Mouse (Mus musculus) retina, embryonic 14.5 days (tissue): ENCODE results near the gene Phactr3.

Source experiments
- DNase-seq: peaks from one replicate; pipeline ENCODE4 v3.0.0-alpha.2; 2015; ENCODE audit warnings: low spot score

Phactr3 gene

DNA sequence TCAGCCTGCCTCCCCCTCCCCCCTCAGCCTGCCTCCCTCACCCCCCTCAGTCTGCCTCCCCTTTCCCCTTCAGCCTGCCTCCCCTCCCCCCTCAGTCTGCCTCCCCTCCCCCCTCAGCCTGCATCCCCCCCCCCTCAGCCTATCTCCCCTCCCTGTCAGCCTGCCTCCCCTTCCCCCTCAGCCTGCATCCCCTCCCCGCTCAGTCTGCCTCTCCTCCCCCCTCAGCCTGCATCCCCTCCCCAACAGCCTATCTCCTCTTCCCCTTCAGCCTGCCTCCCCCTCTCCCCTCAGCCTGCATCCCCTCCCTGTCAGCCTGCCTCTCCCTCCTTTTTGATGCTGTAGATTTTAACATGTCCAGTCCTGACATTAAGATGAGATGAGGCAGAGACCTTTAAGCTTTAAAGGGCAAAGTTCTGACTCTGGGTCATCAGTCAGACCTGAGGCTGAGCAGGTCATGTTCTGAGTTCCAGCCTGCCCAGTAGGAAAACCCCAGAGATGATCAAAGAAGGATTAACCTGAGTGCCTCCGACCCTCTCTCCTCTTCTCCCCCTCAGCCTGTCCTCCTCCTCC is 139.3 kb downstream of the Phactr3 start:
- no peak for DNase-seq

DNA sequence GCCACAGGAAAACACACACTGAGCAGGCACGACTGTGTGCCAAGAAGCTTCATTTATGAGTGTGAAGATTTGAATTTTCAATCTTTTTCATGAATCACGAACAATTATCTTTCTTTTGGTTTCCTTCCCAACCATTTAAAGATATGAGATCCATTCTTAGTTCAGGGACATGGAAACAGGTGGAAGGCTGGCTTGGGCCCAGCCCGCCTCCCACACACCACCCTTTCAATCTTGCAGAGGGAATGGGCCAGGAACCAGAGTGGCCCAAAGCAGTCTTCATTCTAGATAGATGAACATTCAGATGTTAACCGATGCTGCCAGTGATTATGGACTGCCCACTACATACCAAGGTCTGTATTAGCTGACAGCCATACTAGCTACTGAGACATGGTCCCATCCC is 144.3 kb downstream of the Phactr3 start:
- DNase-seq = no peak

DNA sequence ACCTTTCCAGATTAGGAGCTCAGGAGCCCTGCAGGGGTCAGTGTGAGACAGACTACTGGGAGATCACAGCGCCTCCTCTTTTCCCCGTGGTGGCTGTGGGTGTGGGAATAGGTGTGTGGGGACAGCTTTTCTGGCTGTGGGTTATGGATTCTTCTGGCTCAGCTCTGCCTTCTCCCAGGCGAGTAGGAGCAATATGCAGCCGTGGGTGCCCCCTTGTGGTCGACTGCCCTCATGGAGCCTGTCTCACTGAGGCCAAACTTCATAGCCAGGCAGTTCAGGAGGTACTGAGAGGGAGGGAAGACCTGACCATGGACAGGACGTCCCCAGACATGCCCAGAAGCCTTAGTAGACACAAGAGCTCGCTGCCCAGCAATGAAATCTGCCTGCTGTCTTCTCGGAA is 145.6 kb downstream of the Phactr3 start:
- peak; percentile 91 for DNase-seq

DNA sequence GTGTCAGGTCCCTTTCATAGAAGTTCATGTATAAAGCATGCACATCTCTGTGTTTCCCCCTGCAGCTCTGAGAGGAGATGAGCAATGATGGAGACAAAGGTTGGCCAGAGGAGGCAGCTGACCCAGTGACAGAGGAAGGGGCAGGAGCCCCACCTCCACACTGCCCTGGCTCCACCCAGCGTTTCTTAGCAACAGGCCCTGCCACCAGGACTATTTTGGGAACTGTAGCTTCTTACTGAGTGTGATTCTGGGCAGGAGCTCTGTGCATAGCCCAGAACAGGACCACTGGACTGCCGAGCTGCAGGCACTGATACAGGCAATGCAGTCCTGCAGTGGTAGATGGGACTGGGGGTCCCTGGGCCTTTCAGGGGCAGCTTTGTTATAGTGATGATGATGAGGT is 146.7 kb downstream of the Phactr3 start:
- peak; percentile 36 for DNase-seq

DNA sequence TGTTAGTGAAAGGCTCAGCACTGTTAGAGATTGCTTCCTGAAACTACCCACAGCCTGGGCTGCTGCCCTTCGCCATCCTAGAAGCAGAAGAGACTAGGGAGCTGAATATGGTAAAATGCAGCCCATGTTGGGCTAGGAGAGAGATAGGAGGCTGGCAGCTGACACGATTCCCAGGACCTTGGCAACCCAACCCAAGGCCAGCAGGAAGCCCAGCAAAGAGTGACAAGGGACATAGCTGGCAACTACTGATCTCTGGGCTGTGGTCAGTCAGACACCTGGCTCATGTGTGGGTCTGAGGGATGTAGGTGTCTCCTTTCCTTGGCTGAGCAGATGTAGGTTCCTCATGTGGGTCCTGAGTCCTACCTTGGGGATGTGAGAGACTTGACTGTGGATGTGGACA is 152.0 kb downstream of the Phactr3 start:
- DNase-seq = no peak

DNA sequence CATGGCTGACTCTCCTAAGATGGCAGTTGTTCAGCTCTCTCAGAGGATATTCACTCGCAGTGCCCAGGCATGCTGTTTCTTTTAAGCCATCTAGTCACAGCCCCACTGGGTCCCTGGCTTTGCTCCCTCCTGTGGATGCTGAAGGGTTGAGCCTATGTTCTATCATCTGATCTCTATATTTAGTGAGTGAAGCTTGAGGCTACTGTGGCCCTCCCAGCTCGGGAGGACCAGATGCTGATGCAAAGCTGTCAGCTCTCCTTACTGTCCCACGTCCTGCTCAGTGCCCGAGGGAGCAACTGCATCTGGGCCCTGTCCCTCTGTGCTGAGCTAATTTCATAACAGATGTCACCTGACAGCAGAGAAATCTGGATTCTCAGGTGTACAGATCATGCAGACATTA is 153.6 kb downstream of the Phactr3 start:
- DNase-seq = peak; percentile 13

DNA sequence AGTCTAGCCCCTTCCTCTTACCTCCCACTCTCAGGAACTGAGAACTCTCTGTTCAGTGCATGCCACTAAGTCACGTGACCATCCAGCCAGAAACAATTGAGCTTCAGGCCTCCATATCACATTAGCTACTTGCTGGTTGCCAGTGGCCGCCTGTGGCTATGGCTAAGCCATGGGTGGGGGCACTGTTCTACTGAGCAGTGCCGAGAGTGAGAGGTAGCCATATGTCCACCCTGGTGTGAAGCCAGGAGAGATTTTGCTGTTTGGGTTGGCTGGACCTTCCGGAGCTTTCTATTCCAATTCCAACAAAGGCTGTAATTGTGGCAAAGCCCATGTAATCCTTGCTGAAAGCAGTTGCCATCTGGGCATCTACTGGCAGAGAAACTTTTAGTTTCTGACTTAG is 155.4 kb downstream of the Phactr3 start:
- no peak for DNase-seq

DNA sequence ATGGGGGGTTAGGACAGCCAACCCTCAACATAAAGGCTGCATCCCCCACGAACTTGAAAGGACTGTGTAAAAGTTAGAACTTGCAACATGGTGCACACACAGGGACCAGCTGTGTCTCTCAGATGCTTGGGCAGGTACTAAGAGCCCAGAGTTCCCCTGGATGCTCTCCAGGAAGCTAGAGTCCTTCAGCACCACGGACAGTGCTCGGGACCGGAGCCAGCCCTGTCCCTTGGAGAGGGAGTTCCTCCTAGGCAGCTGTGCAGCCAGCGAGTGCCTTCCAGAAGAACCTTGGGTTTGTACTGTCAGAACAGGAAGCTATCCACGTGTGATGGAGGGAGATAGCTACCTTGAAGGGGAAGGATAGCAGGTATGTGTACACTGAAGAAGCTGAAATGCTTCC is 158.4 kb downstream of the Phactr3 start:
- peak; percentile 67 for DNase-seq

DNA sequence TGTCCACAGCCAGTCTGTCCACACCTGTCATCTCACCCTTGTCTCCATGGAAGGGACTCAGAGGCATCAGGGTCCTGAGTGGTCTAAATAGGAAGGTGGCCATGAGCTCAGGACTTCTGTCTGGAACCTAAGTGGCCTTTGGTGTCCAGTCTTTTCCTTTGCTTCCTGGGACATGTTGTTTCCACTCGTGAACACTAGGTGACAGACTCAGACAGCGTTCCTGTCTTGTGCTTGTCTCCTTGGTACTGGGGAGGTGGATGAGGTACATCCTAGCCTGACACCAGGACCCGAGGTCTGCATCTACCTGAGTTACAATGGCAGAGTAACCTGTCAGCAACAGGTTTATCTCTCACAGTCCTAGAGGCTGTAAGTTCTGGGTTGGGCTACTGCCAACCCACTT is 162.4 kb downstream of the Phactr3 start:
- no peak for DNase-seq

DNA sequence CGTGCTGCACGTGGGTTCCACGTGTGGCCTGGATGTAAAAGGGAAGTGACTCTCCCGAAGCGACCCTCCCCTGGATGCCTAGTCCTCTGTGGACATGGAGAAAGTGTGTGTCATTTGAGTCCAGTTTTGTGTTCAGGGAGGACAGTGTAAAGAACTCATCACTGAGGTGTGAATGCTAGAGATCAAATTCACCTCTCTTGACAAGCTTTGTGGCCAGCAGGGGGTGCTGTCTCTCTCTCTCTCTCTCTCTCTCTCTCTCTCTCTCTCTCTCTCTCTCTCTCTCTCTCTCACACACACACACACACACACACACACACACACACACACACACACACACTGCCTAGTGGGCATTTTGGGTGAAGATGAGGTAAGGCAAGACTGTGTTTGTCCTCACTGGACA is 168.5 kb downstream of the Phactr3 start:
- peak; percentile 68 for DNase-seq

DNA sequence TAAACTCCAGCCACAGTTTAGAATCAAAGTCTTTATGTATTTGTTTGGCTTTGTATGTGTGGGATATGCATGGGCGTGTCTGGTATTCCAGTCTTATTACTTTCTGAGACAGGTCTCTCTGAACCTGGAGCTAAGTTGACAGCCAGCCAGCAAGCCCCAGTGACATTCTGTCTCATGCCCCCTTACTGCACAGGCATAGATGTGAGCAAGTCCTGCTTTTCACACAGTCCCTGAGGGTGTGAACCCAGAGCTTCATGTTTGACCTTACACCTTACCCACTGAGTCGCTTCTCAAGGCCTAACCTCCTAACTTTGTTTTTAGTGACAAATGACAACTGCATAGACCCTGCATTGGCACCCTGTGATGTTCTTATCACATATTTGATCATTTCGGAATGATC is 169.9 kb downstream of the Phactr3 start:
- no peak for DNase-seq

DNA sequence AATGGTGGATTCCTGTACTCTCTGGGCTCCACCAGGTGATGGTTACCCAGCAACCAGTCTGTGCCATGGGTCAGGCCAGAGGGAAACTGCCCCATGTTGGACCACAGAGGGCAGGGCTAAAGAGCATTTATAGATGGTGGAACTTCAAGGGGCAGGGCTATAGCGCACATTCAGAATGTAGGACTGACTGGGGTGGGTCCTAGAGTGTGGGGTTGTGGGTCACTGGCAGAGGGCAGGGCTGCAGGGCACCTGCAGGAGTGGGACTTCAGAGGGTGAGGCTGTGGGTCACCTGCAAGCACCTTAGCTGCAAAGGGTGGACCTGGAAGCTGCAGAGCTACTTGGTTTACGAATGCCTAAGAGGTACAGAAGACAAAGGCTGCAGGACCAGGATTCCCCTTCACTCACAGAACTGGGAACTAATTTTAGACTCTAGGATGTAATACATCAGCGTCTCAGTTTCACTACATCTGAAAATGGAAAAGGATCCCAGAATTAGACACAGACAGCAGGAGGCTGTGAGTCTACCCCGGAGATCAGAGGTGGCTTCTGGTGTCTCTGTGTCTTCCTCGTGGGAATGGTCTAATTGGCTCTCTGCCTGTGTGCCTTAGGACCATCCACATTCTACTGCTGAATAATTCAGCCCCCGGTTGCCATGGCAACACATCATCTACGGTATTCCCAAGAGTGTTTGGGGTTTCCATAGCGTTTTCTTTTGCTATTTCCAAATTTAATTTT is 184.8 kb downstream of the Phactr3 start:
- DNase-seq = peak; percentile 58

DNA sequence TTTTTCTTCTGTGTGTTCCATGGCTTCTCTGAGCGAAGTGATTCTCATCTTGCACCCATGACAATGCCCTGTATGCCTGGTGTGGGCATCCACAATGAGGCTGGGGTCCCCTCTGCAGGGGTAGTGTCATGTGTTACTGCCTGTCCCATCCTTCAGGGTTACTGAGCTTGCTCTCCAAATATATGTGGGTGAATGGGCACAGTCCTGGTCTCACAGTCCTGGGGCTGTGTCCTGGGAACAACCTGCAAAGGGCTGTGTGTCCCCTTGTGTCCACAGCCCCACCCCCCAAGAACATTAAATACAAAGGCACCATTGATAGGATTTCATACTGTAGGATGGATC is 185.4 kb downstream of the Phactr3 start:
- no peak for DNase-seq

DNA sequence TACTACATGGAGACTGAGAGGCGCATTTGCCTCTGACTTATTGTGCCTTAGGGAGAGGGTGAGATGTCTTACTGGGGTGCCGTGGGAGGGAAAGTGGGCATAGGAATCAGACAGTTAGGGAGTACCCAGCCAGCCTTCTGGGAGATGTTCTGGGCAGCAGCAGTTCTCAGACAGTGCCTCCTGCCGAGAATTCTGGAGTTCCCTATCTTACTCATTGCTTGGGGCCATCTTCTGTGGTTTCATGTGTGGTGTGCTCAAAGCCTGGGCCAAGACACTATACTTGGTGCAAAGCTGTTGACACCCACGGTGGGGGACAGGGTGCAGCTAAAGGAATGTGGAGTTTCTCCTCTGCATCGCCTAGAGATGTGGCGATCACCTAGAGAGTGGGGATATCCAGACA is 185.9 kb downstream of the Phactr3 start:
- DNase-seq = no peak

DNA sequence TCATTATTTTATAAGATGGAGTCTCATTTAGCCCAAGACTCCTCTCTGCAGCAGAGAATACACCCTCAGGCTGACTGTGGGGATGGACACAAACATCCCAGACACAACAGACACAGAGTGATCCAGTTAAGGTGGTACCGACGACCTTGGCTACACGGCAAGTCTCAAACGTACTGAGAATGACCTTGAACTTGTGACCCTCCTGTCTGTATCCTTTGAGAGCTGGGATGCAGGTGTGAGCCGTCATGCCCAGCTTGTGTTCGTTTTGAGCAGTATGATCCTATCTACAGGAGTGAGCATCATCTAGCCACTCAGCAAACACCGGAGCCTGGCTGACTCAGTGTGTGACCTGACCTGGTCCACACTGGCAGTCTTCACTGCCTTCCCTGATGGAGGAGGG is 194.8 kb downstream of the Phactr3 start:
- DNase-seq = no peak

DNA sequence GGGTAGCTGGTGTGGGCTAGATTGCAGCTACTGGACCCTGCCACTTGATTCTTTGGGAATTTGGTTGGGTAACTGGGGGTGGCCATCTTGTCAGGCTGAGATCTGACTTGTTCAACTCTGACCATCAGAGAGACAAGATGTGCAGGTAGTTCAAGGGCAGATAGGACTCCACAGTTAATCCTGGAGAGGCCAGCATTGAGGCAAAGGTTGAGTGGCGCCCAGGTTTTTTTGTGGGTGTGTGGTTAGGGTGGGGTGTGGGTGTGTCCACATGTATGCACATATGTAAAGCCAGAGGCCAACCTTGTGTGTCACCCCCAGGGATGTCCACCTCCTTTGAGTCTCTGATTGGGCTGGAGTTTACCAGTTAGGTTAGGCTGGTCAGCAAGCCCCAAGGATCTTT is 197.5 kb downstream of the Phactr3 start:
- no peak for DNase-seq

DNA sequence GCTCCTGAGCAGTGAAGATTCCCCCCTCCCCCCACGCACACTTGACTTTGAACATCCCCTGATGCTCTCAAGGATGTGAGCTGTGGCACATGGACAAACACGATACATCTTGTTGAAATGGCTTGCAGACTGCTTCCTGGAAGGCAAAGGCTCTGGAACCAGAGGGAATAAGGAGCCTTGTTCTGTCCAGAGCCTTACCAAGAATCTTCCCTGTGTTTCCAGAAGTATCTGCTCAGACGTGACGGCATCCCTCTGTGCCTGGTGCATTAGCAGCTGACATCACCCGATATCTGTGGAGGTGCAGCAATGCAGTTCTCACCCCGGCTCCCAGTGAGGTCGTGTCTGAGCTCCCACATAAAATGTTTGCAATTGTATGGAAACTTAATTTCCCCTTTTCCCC is 201.0 kb downstream of the Phactr3 start:
- no peak for DNase-seq

DNA sequence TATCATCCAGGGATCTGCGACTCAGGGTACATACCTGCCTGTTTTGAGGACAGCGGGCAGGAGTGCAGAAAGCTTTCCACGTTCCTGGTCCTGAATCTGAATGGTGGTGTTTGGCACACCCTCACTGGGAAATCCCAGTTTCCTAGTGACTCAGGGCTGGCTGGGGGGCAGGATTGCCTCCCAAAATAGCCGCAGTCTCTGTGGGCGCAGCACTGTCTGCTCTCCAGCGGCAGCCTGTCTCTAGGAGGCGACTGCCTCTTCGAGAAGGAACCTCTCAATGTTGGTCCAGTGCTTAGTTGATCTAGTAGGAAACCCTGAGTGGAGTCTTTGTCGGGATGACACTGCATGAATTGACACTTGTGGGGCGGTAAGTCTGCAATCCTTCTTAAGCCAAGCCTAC is 202.5 kb downstream of the Phactr3 start:
- no peak for DNase-seq

DNA sequence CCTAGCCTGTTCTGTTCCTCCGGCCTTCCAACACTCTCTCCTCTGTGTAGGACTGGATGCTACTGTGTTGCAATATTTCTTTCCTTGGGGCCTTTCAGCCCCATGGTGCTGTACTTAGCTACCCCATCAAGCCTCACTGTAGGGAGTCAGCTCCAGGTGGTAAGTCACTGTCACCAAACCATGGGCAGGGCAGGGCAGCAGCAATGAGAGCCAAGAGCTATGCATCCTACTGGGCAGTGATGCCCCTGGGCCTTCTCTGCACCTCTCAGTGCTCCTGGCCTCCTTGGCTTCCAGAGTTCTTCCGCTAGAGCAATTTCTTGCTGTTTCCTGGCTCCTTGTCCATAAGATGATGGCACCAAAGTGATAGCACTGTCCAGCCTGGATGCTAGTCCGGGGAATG is 205.6 kb downstream of the Phactr3 start:
- DNase-seq = no peak

DNA sequence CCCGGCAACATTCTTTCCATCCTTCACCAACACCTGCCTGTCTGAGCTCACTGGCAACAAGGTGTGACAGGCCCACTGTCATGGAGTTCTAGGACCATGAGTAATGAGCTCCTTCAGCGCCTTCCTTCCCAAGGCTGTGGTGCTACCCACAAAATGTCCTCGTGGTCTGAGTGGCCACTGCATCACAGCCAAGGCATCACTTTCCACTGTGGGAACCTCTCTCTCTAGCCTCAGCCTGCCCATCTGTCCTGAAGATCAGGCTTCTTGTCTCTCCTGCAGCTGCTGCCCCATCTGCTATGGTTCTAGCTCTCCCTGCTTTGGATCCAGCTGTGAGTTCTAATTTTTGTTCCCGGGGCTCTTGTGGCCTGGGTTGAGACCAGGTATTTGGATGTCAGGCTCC is 206.0 kb downstream of the Phactr3 start:
- DNase-seq = no peak

DNA sequence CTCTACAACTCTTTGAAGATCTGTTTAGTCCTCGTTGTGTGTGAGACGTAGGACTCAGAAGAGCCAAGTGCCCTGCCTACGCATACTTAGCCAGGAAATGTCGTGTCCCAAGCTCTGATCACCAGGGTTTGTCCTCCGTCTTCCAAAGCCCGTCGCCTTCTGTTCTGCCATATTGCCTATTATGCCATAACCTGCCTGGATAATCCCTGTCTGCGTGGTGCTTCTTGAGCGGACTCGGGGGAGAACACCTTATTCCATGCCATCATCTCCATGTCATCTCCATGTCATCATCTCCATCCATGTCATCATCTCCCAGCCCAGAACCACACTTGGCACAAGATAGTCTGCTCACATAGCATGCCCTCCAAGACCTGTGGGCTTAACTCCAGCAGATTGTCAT is 207.3 kb downstream of the Phactr3 start:
- no peak for DNase-seq

DNA sequence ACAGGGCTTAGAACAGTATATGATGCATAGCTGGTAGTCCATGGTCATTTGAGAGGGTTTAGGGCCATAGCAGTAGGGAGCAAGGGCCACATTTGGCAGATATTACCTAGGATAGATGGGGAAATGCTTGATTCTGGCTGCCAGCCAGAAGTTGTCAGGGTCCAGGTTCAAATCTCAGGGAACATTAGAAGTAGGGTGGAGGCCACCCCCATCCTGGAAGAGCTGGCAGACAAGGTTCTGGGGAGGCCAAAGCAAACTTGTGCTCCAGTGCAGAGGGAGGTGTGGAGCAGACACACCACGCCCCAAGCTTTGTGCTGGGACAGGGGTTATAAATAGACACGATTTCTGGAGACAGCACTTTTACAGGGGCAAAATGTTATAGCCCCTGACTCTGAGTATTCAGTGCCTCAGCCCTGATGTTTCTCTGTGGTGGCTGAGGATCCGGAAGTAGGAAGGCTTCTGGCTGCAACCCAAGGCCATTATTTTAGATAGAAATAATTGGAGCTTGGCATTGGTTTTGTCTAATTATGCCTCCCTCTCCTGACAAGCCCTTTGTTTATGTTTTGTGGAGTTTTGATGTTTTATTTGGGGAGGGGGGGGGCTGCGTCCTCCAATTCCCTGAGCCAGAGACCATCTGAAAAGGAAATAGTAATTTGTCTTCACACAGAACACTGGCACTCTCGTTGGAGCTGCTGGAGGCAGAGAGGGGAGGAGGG is 208.1 kb downstream of the Phactr3 start:
- no peak for DNase-seq

DNA sequence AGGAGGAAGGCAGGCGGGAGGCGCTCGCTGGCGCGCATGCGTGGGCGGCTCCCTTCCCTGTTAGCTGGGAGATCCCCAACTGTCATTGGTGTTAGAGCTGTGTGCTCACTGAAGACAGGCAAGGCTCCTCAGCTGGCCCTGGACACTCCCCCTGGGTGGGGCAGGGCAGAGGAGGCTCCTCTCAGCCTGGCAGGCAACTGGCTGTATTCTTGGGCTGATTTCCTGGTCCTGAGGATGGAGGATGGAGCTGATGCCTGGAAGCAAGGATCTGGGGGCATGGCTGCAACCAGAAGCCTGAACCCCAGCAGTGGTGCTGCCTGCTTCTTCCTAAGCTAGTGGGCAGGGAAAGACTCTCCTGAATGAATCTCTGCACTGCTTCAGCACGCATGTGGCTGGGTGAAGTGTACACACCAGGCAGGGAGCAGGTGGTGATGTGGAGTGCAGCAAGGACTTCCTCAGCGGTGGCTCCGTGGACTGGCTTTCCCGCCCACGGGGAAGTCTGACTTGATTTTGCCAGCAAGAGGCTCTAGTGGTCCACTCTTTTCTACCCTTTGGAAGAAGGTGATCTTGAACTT is 208.8 kb downstream of the Phactr3 start:
- DNase-seq = peak; percentile 87
